Mouse (Mus musculus): ENCODE data around the gene Gm16440.
"Not testable (repeated sequence)": the region's sequence is repeated elsewhere in the genome, so short reads cannot be mapped to it uniquely, and the experiment has no call there.

Gm16440 gene

GRCm38 (mm10) chr14:6390219-6390618 is at the start of gene Gm16440:
Gene Gm16440 (minus strand): TSS chr14:6390319.
- not testable (repeated sequence) for DNase-seq (ENCODE audit: low spot score)

- not testable (repeated sequence) for DNase-seq (ENCODE audit: low spot score)
Measured at GRCm38 (mm10) chr14:6426766-6427165, 36.6 kb upstream of the Gm16440 start.

- DNase-seq (ENCODE audit: low spot score) = not testable (repeated sequence)
Measured at GRCm38 (mm10) chr14:6426353-6426752, 36.2 kb upstream of the Gm16440 start.

GRCm38 (mm10) chr14:6412382-6412781 is 22.3 kb upstream of the Gm16440 start, which contains the start of gene Gm3591:
Gene Gm3591 (minus strand): TSS chr14:6412482.
- DNase-seq (ENCODE audit: low spot score) = not testable (repeated sequence)

GRCm38 (mm10) chr14:6343578-6343977 is 46.5 kb downstream of the Gm16440 start, which contains the start of gene Gm3618:
Gene Gm3618 (minus strand): TSS chr14:6343678.
- DNase-seq (ENCODE audit: low spot score) = not testable (repeated sequence)
